Mouse (Mus musculus): ENCODE results near the gene Aldh5a1. TPM values are rescaled to one million over a fixed set of nuclear protein-coding genes. Genes with fewer than 3 reads are reported as not detected.

Aldh5a1 gene
- polyA plus RNA-seq, 1 experiment from 2014 or later: 7.6 TPM

DNA sequence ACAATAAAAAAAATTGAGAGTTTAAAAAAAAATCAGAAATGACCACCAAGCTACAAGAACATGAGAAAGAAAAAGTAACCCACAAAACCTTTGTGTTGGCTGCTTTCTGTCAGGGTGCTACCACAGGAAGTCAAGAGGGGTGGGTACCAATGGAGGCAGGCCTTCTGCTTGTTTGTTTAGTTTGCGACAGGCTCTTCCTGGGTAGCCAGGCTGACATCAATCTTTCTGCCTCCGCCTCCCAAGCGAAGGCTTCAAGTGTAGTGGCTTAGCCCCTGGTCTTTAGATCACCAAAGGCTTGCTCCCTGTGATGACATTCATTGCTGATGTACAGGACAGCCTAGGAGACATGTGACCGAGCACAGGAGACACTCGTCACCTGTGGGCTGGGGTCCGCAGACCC is 16.2 kb downstream of the Aldh5a1 start:
- Histone ChIP-seq H3K36me3 (ENCODE audit: control insufficient read depth, insufficient read depth, low read length) (0 out of 2 replicates have a peak, but pooled peaks cover 2% of the 10 kb centered on the region), H3K9me3 (ENCODE audit: control insufficient read depth, low read length) (no peaks in the 10 kb centered on the region), H3K27ac (ENCODE audit: low read depth, low read length) (no peak overlapping the region), H3K4me3 (ENCODE audit: low read depth, low read length) (no peak overlapping the region), H3K4me1 (replicated peaks; ENCODE audit: control insufficient read depth, insufficient read depth, low read length) (no peaks in the 10 kb centered on the region), H3K27me3 (ENCODE audit: control insufficient read depth, insufficient read depth, low read length) (no peaks in the 10 kb centered on the region), H3K4me2 (replicated peaks; ENCODE audit: low read depth, low read length) (no peak overlapping the region), H3K9ac (ENCODE audit: low read depth, low read length) (no peak overlapping the region)
- DNase-seq (ENCODE audit: low spot score): no peak
- WGBS: 78% methylated on average over 6 of the region's 6 CpGs
- ATAC-seq (ENCODE audit: low FRiP score): no peak

DNA sequence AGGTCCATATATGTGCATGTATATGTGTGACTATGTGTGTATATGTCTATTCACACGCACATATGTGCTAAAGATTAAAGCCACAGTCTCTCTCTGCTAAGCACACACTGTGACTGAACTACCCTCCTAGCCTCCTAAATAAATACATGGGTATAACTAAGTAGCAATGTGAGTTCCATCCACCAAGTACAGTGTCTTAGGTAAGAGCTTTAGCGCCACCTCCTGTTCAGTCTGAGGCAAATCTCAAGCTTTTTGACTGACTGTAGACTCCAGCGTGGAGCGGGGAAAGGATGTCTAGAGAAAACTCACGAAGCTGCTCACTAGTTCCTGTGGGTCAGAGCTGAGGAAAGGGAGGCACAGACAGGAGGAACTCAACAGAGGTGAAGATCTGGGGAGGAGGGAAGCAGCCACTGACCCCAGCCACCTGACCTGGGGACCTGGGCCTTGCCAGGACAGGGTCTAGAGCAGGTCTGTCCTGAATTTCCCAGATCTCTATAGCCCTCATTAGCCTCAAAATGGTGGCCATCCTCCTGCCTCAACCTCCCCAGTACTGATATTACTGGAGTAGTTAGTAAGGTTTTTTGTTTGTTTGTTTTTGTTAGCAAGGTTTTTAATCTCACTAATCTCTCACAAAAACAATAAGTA is 17.0 kb downstream of the Aldh5a1 start:
- WGBS: 32% methylated on average over 5 of the region's 5 CpGs
- peak; percentile 63 for DNase-seq (ENCODE audit: low spot score)
- 0 out of 2 replicates have a peak, but pooled peaks cover 2% of the 10 kb centered on the region for H3K36me3 ChIP-seq (ENCODE audit: control insufficient read depth, insufficient read depth, low read length)

DNA sequence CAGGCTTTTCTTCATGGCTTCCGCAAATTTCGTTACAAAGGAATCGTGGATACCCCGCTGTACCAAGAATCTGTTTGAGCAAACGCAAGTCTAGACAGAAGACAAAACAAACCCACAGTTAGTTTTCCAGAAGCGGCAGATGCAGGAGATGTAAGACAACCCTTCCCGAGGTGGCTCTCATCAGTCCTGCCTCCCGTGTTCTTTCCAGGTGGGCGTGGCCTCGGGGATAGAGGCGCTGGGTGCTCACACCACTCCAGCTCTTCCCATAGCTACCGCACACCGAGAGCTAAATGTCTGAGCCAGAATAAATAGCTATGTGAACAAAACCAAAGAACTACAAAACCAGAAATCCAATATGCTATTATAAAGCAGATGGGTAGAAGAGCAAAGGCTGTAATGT is 21.6 kb downstream of the Aldh5a1 start:
- H3K4me2 ChIP-seq (replicated peaks; ENCODE audit: low read depth, low read length): no peak overlapping the region
- no peaks in the 10 kb centered on the region for H3K36me3 ChIP-seq (ENCODE audit: control insufficient read depth, insufficient read depth, low read length)
- 77% methylated on average over 13 of the region's 13 CpGs for WGBS

More for the DNA sequence above, 17.0 kb downstream of the Aldh5a1 start:
- no peak overlapping the region for H3K27ac ChIP-seq (ENCODE audit: low read depth, low read length)
- H3K4me3 ChIP-seq (ENCODE audit: low read depth, low read length): no peak overlapping the region
- no peak overlapping the region for H3K4me2 ChIP-seq (replicated peaks; ENCODE audit: low read depth, low read length)
- peak; percentile 30 for ATAC-seq (ENCODE audit: low FRiP score)
- H3K9me3 ChIP-seq (ENCODE audit: control insufficient read depth, low read length): no peaks in the 10 kb centered on the region
- H3K27me3 ChIP-seq (ENCODE audit: control insufficient read depth, insufficient read depth, low read length): no peaks in the 10 kb centered on the region
- no peak overlapping the region for H3K9ac ChIP-seq (ENCODE audit: low read depth, low read length)
- H3K4me1 ChIP-seq (replicated peaks; ENCODE audit: control insufficient read depth, insufficient read depth, low read length): no peaks in the 10 kb centered on the region

DNA sequence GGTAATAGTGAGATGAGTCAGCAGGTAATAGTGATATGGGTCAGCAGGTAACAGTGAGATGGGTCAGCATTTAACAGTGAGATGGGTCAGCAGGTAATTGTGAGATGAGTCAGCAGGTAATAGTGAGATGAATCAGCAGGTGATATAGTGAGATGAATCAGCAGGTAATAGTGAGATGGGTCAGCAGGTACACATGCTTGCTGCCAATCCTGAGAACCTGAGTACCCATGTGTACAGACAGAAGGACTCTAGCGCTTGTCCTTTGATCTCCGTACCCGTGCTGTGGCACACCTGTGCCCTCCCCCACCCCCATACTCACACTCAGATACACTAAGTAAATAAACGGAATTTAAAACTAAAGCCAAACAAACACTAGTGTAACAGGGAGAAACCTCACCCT is 22.5 kb downstream of the Aldh5a1 start:
- H3K4me3 ChIP-seq (ENCODE audit: low read depth, low read length): no peak overlapping the region
- WGBS: 89% methylated on average over 4 of the region's 4 CpGs
- H3K27me3 ChIP-seq (ENCODE audit: control insufficient read depth, insufficient read depth, low read length): no peaks in the 10 kb centered on the region
- no peak overlapping the region for H3K4me2 ChIP-seq (replicated peaks; ENCODE audit: low read depth, low read length)
- H3K27ac ChIP-seq (ENCODE audit: low read depth, low read length): no peak overlapping the region
- H3K9me3 ChIP-seq (ENCODE audit: control insufficient read depth, low read length): no peaks in the 10 kb centered on the region
- H3K9ac ChIP-seq (ENCODE audit: low read depth, low read length): no peak overlapping the region
- DNase-seq (ENCODE audit: low spot score): no peak
- no peak for ATAC-seq (ENCODE audit: low FRiP score)
- no peaks in the 10 kb centered on the region for H3K4me1 ChIP-seq (replicated peaks; ENCODE audit: control insufficient read depth, insufficient read depth, low read length)
- no peaks in the 10 kb centered on the region for H3K36me3 ChIP-seq (ENCODE audit: control insufficient read depth, insufficient read depth, low read length)

More for the DNA sequence above, 21.6 kb downstream of the Aldh5a1 start:
- DNase-seq (ENCODE audit: low spot score) (no peak), ATAC-seq (ENCODE audit: low FRiP score) (no peak)
- H3K4me1 ChIP-seq (replicated peaks; ENCODE audit: control insufficient read depth, insufficient read depth, low read length): no peaks in the 10 kb centered on the region
- no peak overlapping the region for H3K4me3 ChIP-seq (ENCODE audit: low read depth, low read length)
- H3K9me3 ChIP-seq (ENCODE audit: control insufficient read depth, low read length): no peaks in the 10 kb centered on the region
- no peaks in the 10 kb centered on the region for H3K27me3 ChIP-seq (ENCODE audit: control insufficient read depth, insufficient read depth, low read length)
- no peak overlapping the region for H3K9ac ChIP-seq (ENCODE audit: low read depth, low read length)
- H3K27ac ChIP-seq (ENCODE audit: low read depth, low read length): no peak overlapping the region

DNA sequence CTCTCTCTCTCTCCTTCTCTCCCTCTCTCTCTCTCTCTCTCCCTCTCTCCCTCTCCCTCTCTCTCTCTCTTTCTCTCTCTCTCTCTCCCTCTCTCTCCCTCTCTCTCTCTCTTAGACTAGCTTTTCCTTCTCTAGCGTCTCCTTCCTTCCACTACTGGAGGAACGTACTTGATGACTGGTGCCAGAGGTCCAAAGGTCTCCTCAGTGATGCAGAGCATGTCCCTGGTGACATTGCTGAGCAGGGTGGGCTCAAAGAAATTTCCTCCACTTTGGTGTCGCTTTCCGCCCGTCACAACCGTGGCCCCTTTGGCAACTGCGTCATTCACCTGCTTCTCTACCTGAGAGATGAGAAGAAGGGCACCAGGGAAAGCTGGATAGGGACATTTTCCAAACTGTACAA is 23.9 kb downstream of the Aldh5a1 start:
- Histone ChIP-seq H3K4me1 (replicated peaks; ENCODE audit: control insufficient read depth, insufficient read depth, low read length) (no peaks in the 10 kb centered on the region), H3K4me3 (ENCODE audit: low read depth, low read length) (no peak overlapping the region), H3K9ac (ENCODE audit: low read depth, low read length) (no peak overlapping the region), H3K27ac (ENCODE audit: low read depth, low read length) (no peak overlapping the region), H3K4me2 (replicated peaks; ENCODE audit: low read depth, low read length) (no peak overlapping the region), H3K9me3 (ENCODE audit: control insufficient read depth, low read length) (no peaks in the 10 kb centered on the region), H3K36me3 (ENCODE audit: control insufficient read depth, insufficient read depth, low read length) (no peaks in the 10 kb centered on the region), H3K27me3 (ENCODE audit: control insufficient read depth, insufficient read depth, low read length) (no peaks in the 10 kb centered on the region)
- DNase-seq (ENCODE audit: low spot score) (no peak), ATAC-seq (ENCODE audit: low FRiP score) (no peak)
- 90% methylated on average over 7 of the region's 7 CpGs for WGBS

DNA sequence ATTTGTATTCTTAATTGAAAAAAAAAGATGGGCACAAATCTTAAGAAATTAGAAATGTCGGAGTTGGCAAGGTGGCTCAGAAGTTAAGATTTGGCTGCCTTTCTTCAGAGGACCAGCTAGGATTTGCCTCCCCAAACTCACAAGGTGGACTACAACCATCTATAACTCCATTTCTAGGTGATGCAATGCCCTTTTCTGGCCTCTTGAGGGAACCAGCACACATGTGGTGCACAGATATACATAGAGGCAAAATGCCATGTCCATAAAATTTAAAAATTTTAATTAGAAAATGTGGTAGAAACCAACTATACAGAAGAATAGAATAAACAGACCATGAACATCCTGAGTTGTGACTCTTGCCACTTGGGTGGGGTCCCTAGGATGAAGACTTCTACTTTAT is 28.3 kb downstream of the Aldh5a1 start:
- Histone ChIP-seq H3K9me3 (ENCODE audit: control insufficient read depth, low read length) (no peaks in the 10 kb centered on the region), H3K27ac (ENCODE audit: low read depth, low read length) (no peak overlapping the region), H3K4me1 (replicated peaks; ENCODE audit: control insufficient read depth, insufficient read depth, low read length) (no peaks in the 10 kb centered on the region), H3K36me3 (ENCODE audit: control insufficient read depth, insufficient read depth, low read length) (no peaks in the 10 kb centered on the region), H3K27me3 (ENCODE audit: control insufficient read depth, insufficient read depth, low read length) (no peaks in the 10 kb centered on the region), H3K4me2 (replicated peaks; ENCODE audit: low read depth, low read length) (no peak overlapping the region), H3K4me3 (ENCODE audit: low read depth, low read length) (no peak overlapping the region), H3K9ac (ENCODE audit: low read depth, low read length) (no peak overlapping the region)
- ATAC-seq (ENCODE audit: low FRiP score) (no peak), DNase-seq (ENCODE audit: low spot score) (no peak)
- WGBS: 91% methylated on average over 1 of the region's 1 CpGs

DNA sequence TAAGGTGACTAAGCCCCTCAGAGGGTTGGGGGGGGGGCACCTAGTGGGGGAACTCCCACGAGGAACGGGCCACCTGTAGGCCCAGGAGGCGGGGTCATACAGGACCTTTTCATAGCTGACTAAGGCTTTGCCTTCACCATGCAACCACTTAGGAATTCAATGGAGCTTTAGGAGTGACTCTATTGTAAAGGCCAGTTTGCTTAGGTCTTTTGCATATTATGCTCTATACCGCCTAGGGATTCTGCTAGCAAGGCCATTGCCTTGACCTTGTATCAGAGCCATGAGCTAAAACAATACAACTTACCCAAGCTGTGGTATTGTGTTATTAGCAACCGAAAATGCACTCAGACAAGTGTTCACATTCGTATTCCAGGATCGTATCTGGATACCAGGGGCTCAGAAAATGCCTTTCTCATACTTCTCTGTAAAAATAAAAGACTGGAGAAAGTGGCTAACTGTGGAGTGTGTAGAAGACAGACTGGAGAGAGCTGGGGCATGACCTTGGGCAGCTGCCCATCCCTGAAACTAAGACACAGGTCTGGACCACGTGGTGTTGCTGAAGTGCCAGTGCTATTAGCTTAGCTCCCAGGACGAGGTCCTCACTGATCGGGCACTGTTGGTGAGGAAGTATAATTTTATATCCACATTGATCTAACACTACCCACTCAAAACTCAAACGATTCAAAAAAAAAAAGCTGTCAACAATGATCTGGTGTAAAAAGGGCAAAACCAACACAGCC is 30.5 kb downstream of the Aldh5a1 start:
- DNase-seq (ENCODE audit: low spot score) (no peak), ATAC-seq (ENCODE audit: low FRiP score) (no peak)
- H3K9me3 ChIP-seq (ENCODE audit: control insufficient read depth, low read length): no peaks in the 10 kb centered on the region

DNA sequence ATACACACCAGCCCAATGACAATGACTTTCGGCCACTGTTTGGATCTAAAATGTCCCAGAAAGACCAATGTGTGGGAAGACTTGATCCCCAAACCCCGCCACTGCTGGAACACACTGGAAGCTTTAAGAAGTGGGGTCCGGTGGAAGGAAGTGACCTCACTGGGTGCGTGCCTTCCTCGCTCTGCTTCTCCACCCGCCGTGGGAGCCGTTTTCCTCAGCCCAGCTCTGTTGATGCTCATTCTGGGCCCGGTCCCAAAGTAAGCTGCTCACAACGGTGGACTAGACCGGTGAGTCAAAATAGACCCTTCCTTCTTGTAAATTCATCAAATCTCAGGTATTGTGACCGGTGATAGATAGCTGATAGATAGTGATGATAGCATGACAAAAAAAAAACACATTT is 32.0 kb downstream of the Aldh5a1 start:
- Histone ChIP-seq H3K4me1 (replicated peaks; ENCODE audit: control insufficient read depth, insufficient read depth, low read length) (no peaks in the 10 kb centered on the region), H3K4me3 (ENCODE audit: low read depth, low read length) (no peak overlapping the region), H3K36me3 (ENCODE audit: control insufficient read depth, insufficient read depth, low read length) (no peaks in the 10 kb centered on the region), H3K9me3 (ENCODE audit: control insufficient read depth, low read length) (no peaks in the 10 kb centered on the region), H3K27me3 (ENCODE audit: control insufficient read depth, insufficient read depth, low read length) (no peaks in the 10 kb centered on the region), H3K9ac (ENCODE audit: low read depth, low read length) (no peak overlapping the region), H3K27ac (ENCODE audit: low read depth, low read length) (no peak overlapping the region), H3K4me2 (replicated peaks; ENCODE audit: low read depth, low read length) (no peak overlapping the region)
- ATAC-seq (ENCODE audit: low FRiP score): no peak
- DNase-seq (ENCODE audit: low spot score): no peak
- 93% methylated on average over 12 of the region's 12 CpGs for WGBS

More for the DNA sequence above, 30.5 kb downstream of the Aldh5a1 start:
- Histone ChIP-seq H3K27me3 (ENCODE audit: control insufficient read depth, insufficient read depth, low read length) (no peaks in the 10 kb centered on the region), H3K9ac (ENCODE audit: low read depth, low read length) (no peak overlapping the region), H3K4me3 (ENCODE audit: low read depth, low read length) (no peak overlapping the region), H3K27ac (ENCODE audit: low read depth, low read length) (no peak overlapping the region), H3K36me3 (ENCODE audit: control insufficient read depth, insufficient read depth, low read length) (no peaks in the 10 kb centered on the region), H3K4me2 (replicated peaks; ENCODE audit: low read depth, low read length) (no peak overlapping the region), H3K4me1 (replicated peaks; ENCODE audit: control insufficient read depth, insufficient read depth, low read length) (no peaks in the 10 kb centered on the region)
- WGBS: 82% methylated on average over 11 of the region's 11 CpGs

DNA sequence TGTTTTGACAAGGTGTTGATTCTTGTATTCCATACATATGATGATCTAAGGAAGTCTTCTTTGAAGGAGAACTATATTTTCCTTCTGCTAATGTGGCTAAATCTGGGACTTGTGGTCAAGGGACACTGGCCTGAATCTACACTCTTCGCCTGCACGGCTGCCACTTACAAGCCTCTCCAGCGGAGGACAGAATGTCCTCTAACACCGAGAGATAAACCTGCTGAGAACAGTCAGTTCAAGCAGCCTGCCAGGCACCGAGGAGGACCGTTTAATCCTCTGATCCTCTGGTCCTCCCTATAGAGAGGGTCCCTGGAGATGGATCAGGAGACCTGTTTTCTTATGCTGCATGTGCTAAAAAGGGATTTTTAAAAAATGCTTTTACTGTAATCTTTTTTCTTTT is 34.0 kb downstream of the Aldh5a1 start:
- DNase-seq (ENCODE audit: low spot score) (no peak), ATAC-seq (ENCODE audit: low FRiP score) (no peak)
- no peak overlapping the region for H3K9ac ChIP-seq (ENCODE audit: low read depth, low read length)
- H3K27me3 ChIP-seq (ENCODE audit: control insufficient read depth, insufficient read depth, low read length): no peaks in the 10 kb centered on the region
- WGBS: 86% methylated on average over 6 of the region's 6 CpGs
- no peaks in the 10 kb centered on the region for H3K36me3 ChIP-seq (ENCODE audit: control insufficient read depth, insufficient read depth, low read length)
- no peaks in the 10 kb centered on the region for H3K9me3 ChIP-seq (ENCODE audit: control insufficient read depth, low read length)
- H3K4me1 ChIP-seq (replicated peaks; ENCODE audit: control insufficient read depth, insufficient read depth, low read length): no peaks in the 10 kb centered on the region
- H3K4me3 ChIP-seq (ENCODE audit: low read depth, low read length): no peak overlapping the region
- H3K27ac ChIP-seq (ENCODE audit: low read depth, low read length): no peak overlapping the region
- no peak overlapping the region for H3K4me2 ChIP-seq (replicated peaks; ENCODE audit: low read depth, low read length)

Data from hindbrain, embryonic 11.5 days (tissue).